Mouse (Mus musculus) cerebellum, adult (tissue): ENCODE results near the gene Sipa1l2.
"Not testable (repeated sequence)": the region's sequence is repeated elsewhere in the genome, so short reads cannot be mapped to it uniquely, and the experiment has no call there.

Experiments
- ATAC-seq: cut with Nextera tagmentation; 2 replicates; pipeline ENCODE4 v1.9.2; 2017; ENCODE audit warnings: mild to moderate bottlenecking, moderate library complexity, mixed read lengths; ENCODE audit not compliant: insufficient number of reproducible peaks, low FRiP score, low TSS enrichment

Gene Sipa1l2

GRCm38 (mm10) chr8:125542893-125543613 lies 26.6 kb downstream of the Sipa1l2 start:
- ATAC-seq = no peak

- ATAC-seq = no peak
Observed at GRCm38 (mm10) chr8:125539056-125540013, 30.3 kb downstream of the Sipa1l2 start.

- ATAC-seq = no peak
Observed at GRCm38 (mm10) chr8:125538265-125538664, 31.3 kb downstream of the Sipa1l2 start.

- no peak for ATAC-seq
Observed at GRCm38 (mm10) chr8:125533709-125534108, 35.9 kb downstream of the Sipa1l2 start.

GRCm38 (mm10) chr8:125532953-125533352 lies 36.7 kb downstream of the Sipa1l2 start:
- no peak for ATAC-seq

GRCm38 (mm10) chr8:125532177-125532576 lies 37.4 kb downstream of the Sipa1l2 start:
- ATAC-seq = no peak

- ATAC-seq = no peak
Observed at GRCm38 (mm10) chr8:125531640-125532039, 38.0 kb downstream of the Sipa1l2 start.

- ATAC-seq = no peak
Observed at GRCm38 (mm10) chr8:125531088-125531438, 38.5 kb downstream of the Sipa1l2 start.

GRCm38 (mm10) chr8:125530187-125531087 lies 39.2 kb downstream of the Sipa1l2 start:
- ATAC-seq = no peak

- no peak for ATAC-seq
Observed at GRCm38 (mm10) chr8:125529019-125529418, 40.6 kb downstream of the Sipa1l2 start.

GRCm38 (mm10) chr8:125527941-125528340 lies 41.7 kb downstream of the Sipa1l2 start:
- no peak for ATAC-seq

- ATAC-seq = no peak
Observed at GRCm38 (mm10) chr8:125526999-125527398, 42.6 kb downstream of the Sipa1l2 start.

GRCm38 (mm10) chr8:125526582-125526981 lies 43.0 kb downstream of the Sipa1l2 start:
- ATAC-seq = no peak

- no peak for ATAC-seq
Observed at GRCm38 (mm10) chr8:125524479-125524878, 45.1 kb downstream of the Sipa1l2 start.

GRCm38 (mm10) chr8:125523213-125523612 lies 46.4 kb downstream of the Sipa1l2 start:
- no peak for ATAC-seq

- no peak for ATAC-seq
Observed at GRCm38 (mm10) chr8:125522151-125522550, 47.5 kb downstream of the Sipa1l2 start.

- no peak for ATAC-seq
Observed at GRCm38 (mm10) chr8:125521087-125521486, 48.5 kb downstream of the Sipa1l2 start.

GRCm38 (mm10) chr8:125520308-125520707 lies 49.3 kb downstream of the Sipa1l2 start:
- ATAC-seq = not testable (repeated sequence)

- no peak for ATAC-seq
Observed at GRCm38 (mm10) chr8:125518951-125519350, 50.7 kb downstream of the Sipa1l2 start.

- no peak for ATAC-seq
Observed at GRCm38 (mm10) chr8:125518301-125518700, 51.3 kb downstream of the Sipa1l2 start.
